Mouse (Mus musculus) left cerebral cortex, adult 18-20 months (tissue): ENCODE measurements around the gene Grk2. TPM values are rescaled to one million over a fixed set of nuclear protein-coding genes. Genes with fewer than 3 reads are reported as not detected.

ENCODE experiments used
- microRNA-seq, 2 experiments: library from miRNA; unstranded; fragments of <30 nt; microRNA quantifications; one replicate each; pipeline ENCODE4 v1.2.0; 2021
- total RNA-seq, 2 experiments: library from RNA; stranded (reverse); gene quantifications; 2 replicates each; pipeline ENCODE4 v1.2.3; 2021

Grk2 gene
- total RNA-seq, 2 experiments from 2014 or later: 224 to 230 TPM

Small RNA genes within 50 kb of the gene (microRNA-seq; reads per million reads assigned to microRNA genes)
- gene Mir6985: 4.7 to 6.2 reads per million in 2 experiments

Other genes starting within 250 kb of the Grk2 start
- gene Gstp3, start 246.7 kb downstream of the Grk2 start, total RNA-seq: not detected
- not detected for gene Cabp2, start 224.6 kb downstream of the Grk2 start, total RNA-seq
- gene Cdk2ap2, start 209.0 kb downstream of the Grk2 start, total RNA-seq: 10 to 100 TPM; 33.6 to 37.3 TPM
- gene Pitpnm1, start 206.2 kb downstream of the Grk2 start, total RNA-seq: 100 to 1,000 TPM; 210 to 214 TPM
- gene Aip, start 180.4 kb downstream of the Grk2 start, total RNA-seq: 100 to 1,000 TPM; 121 to 126 TPM
- under 1 TPM; 0.12 TPM for gene Gpr152, start 166.4 kb downstream of the Grk2 start, total RNA-seq
- under 1 TPM; 0.26 to 0.63 TPM for gene Cabp4, start 162.2 kb downstream of the Grk2 start, total RNA-seq
- 10 to 100 TPM; 77.9 to 81.3 TPM for gene Coro1b, start 157.6 kb downstream of the Grk2 start, total RNA-seq
- gene Ptprcap, start 152.6 kb downstream of the Grk2 start, total RNA-seq: 1 to 10 TPM; 1.3 to 2.3 TPM
- 10 to 100 TPM; 32.5 to 34.5 TPM for gene Rps6kb2, start 142.9 kb downstream of the Grk2 start, total RNA-seq
- gene Carns1, start 130.7 kb downstream of the Grk2 start, total RNA-seq: 1 to 10 TPM; 5.1 to 9.2 TPM
- 1 to 10 TPM; 1.0 to 1.1 TPM for gene Tbc1d10c, start 114.9 kb downstream of the Grk2 start, total RNA-seq
- gene Ppp1ca, start 114.2 kb downstream of the Grk2 start, total RNA-seq: 100 to 1,000 TPM; 303 to 333 TPM
- 10 to 100 TPM in 1 of 2 experiments, 1 to 10 TPM in 1; 7.2 to 10.1 TPM for gene Rad9a, start 104.6 kb downstream of the Grk2 start, total RNA-seq
- 1 to 10 TPM; 1.5 to 1.9 TPM for gene Clcf1, start 92.0 kb downstream of the Grk2 start, total RNA-seq
- not detected for gene AC109138.7, start 91.9 kb downstream of the Grk2 start, total RNA-seq
- 10 to 100 TPM; 13.4 to 18.2 TPM for gene Pold4, start 74.3 kb downstream of the Grk2 start, total RNA-seq
- gene Ssh3, start 37.0 kb downstream of the Grk2 start, total RNA-seq: 10 to 100 TPM; 49.2 to 52.4 TPM
- gene Ankrd13d, start 23.1 kb downstream of the Grk2 start, total RNA-seq: 10 to 100 TPM; 67.2 to 71.2 TPM
- gene Kdm2a, start 92.1 kb upstream of the Grk2 start, total RNA-seq: 10 to 100 TPM; 74.0 to 77.0 TPM
- 1 to 10 TPM in 1 of 2 experiments, under 1 TPM in 1; 0.59 to 1.3 TPM for gene Rhod, start 133.2 kb upstream of the Grk2 start, total RNA-seq
- 10 to 100 TPM; 38.2 to 55.8 TPM for gene Syt12, start 171.2 kb upstream of the Grk2 start, total RNA-seq
- gene 2010003K11Rik, start 192.4 kb upstream of the Grk2 start, total RNA-seq: not detected
- gene Pcx, start 204.2 kb upstream of the Grk2 start, total RNA-seq: 10 to 100 TPM; 68.0 to 79.3 TPM